26 mouse cellular contexts compared by ENCODE assay signal in the genomic region with DNA sequence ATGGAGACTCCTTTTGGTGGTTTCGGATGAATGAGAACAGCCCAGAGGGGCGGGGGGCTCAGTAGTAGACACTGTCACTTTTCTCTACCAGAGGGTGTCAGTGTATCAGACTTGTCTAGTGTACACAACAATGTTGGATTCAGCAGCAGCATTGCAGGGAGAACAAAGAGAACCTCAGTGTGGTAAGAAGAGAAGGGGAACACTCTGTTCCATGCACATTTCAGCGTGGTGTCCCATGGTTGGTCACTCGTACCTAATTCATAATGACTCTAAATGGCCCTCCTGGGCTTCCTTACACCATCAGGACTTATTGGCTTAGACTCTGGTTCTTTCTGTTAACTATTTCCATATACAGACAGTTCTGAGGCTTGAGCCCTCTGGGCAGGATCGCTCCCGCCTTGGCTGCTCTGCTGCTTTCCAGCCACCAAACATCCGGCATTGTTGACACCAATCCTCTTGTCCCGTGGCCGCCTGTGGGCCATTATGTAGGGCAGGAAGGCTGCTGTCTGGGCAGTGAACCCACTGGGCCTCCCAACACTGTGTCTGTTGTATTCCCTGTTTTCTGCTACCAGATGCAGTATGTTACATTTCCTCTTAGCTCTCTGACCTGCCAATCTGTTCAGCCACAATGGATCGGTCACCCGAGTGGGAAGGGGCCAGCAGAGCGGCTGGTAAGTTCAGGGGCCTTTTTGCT. TPM values are rescaled to one million over a fixed set of nuclear protein-coding genes. Genes with fewer than 3 reads are reported as not detected.
DNase-seq lines count a peak whose midpoint lies in the region; ATAC-seq lines count a peak whose summit lies in the region.
"Had no signal": no experiment of that assay in that cellular context is flagged by ENCODE, and none has a peak within 500 bp of the region (broad histone marks: within the 10 kb centered on the region; RNA-seq: fewer than 3 reads in every experiment).

No protein-coding gene starts in this region.

- ATAC-seq in forebrain, embryonic 11.5 days (replicated peaks; ENCODE audit: low FRiP score), result no peak
- ATAC-seq in forebrain, embryonic 12.5 days (ENCODE audit: low FRiP score), result no peak
- ATAC-seq: forebrain, embryonic 14.5 days; intestine, embryonic 16.5 days; liver, embryonic 12.5 days; liver, postnatal 0 days had no signal

- H3K27me3 ChIP-seq in forebrain, embryonic 11.5 days (ENCODE audit: control insufficient read depth, insufficient read depth, low read length), result no peaks in the 10 kb centered on the region
- no peaks in the 10 kb centered on the region for H3K27me3 ChIP-seq in forebrain, embryonic 12.5 days
- no peaks in the 10 kb centered on the region for H3K27me3 ChIP-seq in limb, embryonic 10.5 days (ENCODE audit: low read depth, poor library complexity, severe bottlenecking)
- H3K27me3 ChIP-seq: CH12.LX; embryonic facial prominence, embryonic 15.5 days; heart, embryonic 15.5 days; liver, embryonic 12.5 days; neural tube, embryonic 15.5 days had no signal

- no peak overlapping the region for H3K27ac ChIP-seq in forebrain, embryonic 11.5 days (ENCODE audit: low read depth, low read length)
- no peak overlapping the region for H3K27ac ChIP-seq in forebrain, embryonic 12.5 days
- H3K27ac ChIP-seq in limb, embryonic 10.5 days, result 0 out of 2 replicates have a peak overlapping the region, but pooled peaks have one; percentile 46
- H3K27ac ChIP-seq: embryonic facial prominence, embryonic 15.5 days; heart, embryonic 15.5 days; kidney, postnatal 0 days; liver, embryonic 12.5 days; macrophage; neural tube, embryonic 15.5 days had no signal

- no peak overlapping the region for H3K4me2 ChIP-seq in forebrain, embryonic 11.5 days (ENCODE audit: low read depth, low read length, severe bottlenecking)
- H3K4me2 ChIP-seq in forebrain, embryonic 12.5 days, result no peak overlapping the region
- H3K4me2 ChIP-seq: embryonic facial prominence, embryonic 15.5 days; heart, embryonic 15.5 days; liver, embryonic 12.5 days; neural tube, embryonic 15.5 days had no signal

- H3K4me3 ChIP-seq in forebrain, embryonic 11.5 days (ENCODE audit: low read depth, low read length), result no peak overlapping the region
- no peak overlapping the region for H3K4me3 ChIP-seq in forebrain, embryonic 12.5 days (replicated peaks)
- no peak overlapping the region for H3K4me3 ChIP-seq in limb, embryonic 10.5 days
- H3K4me3 ChIP-seq: embryonic facial prominence, embryonic 15.5 days; heart, embryonic 15.5 days; liver, embryonic 12.5 days; neural tube, embryonic 15.5 days had no signal

- H3K4me1 ChIP-seq in forebrain, embryonic 11.5 days (replicated peaks; ENCODE audit: control insufficient read depth, insufficient read depth, low read length), result no peaks in the 10 kb centered on the region
- no peaks in the 10 kb centered on the region for H3K4me1 ChIP-seq in forebrain, embryonic 12.5 days
- 0 out of 2 replicates have a peak, but pooled peaks cover under 1% of the 10 kb centered on the region for H3K4me1 ChIP-seq in limb, embryonic 10.5 days
- H3K4me1 ChIP-seq: embryonic facial prominence, embryonic 15.5 days; liver, embryonic 12.5 days; neural tube, embryonic 15.5 days had no signal

- peak; percentile 49 for DNase-seq in forebrain, embryonic 11.5 days (ENCODE audit: low spot score)
- peak; percentile 21 for DNase-seq in layer of hippocampus, adult 11-12 months (ENCODE audit: low spot score)
- DNase-seq in layer of hippocampus, postnatal 25 days (ENCODE audit: extremely low spot score in 1 of 2, low spot score in 1 of 2), result no peak
- DNase-seq in Muller cell, postnatal 12 days (ENCODE audit: inconsistent ontology term), result peak; percentile 32
- DNase-seq in limb, embryonic 10.5 days (ENCODE audit: low spot score), result no peak
- DNase-seq in testis, postnatal 14 days (ENCODE audit: low spot score), result no peak
- no peak for DNase-seq in left cerebral cortex, postnatal 36 days (ENCODE audit: low spot score in 2 of 2)
- DNase-seq: adrenal gland, adult 8-10 months; cerebellum, adult 8-10 months; cerebellum, postnatal 36 days; gastrocnemius, postnatal 10 days; kidney, adult 8-10 months; kidney, postnatal 4 days; liver, postnatal 0 days; midbrain, embryonic 14.5 days; thymus, postnatal 4 days had no signal

- H3K36me3 ChIP-seq in forebrain, embryonic 11.5 days (ENCODE audit: control insufficient read depth, insufficient read depth, low read length), result no peaks in the 10 kb centered on the region
- H3K36me3 ChIP-seq in forebrain, embryonic 12.5 days (replicated peaks), result no peaks in the 10 kb centered on the region
- H3K36me3 ChIP-seq in limb, embryonic 10.5 days, result no peaks in the 10 kb centered on the region
- H3K36me3 ChIP-seq: embryonic facial prominence, embryonic 15.5 days; liver, embryonic 12.5 days; neural tube, embryonic 15.5 days had no signal

- 86% methylated on average over 12 of the region's 12 CpGs for WGBS in forebrain, embryonic 11.5 days
- WGBS in forebrain, embryonic 12.5 days, result 78% methylated on average over 12 of the region's 12 CpGs
- WGBS in limb, embryonic 10.5 days, result 91% methylated on average over 12 of the region's 12 CpGs

- intact Hi-C loops in left cerebral cortex, postnatal 36 days (cut with DNase I), result no loop called here

- H3K9me3 ChIP-seq in forebrain, embryonic 11.5 days (ENCODE audit: control insufficient read depth, low read length), result no peaks in the 10 kb centered on the region
- no peaks in the 10 kb centered on the region for H3K9me3 ChIP-seq in forebrain, embryonic 12.5 days
- no peaks in the 10 kb centered on the region for H3K9me3 ChIP-seq in limb, embryonic 10.5 days (replicated peaks)
- H3K9me3 ChIP-seq: embryonic facial prominence, embryonic 15.5 days; heart, embryonic 15.5 days; liver, embryonic 12.5 days; neural tube, embryonic 15.5 days had no signal

- no peak overlapping the region for H3K9ac ChIP-seq in forebrain, embryonic 11.5 days (ENCODE audit: low read length)
- H3K9ac ChIP-seq in forebrain, embryonic 12.5 days, result no peak overlapping the region
- H3K9ac ChIP-seq: embryonic facial prominence, embryonic 15.5 days; heart, embryonic 15.5 days; liver, embryonic 12.5 days; liver, postnatal 0 days; neural tube, embryonic 15.5 days had no signal

RNA-seq across cellular contexts. Expression of a gene that starts 19.4 kb away (rescaled TPM):
- polyA plus RNA-seq in forebrain, embryonic 11.5 days (2014; fragmentation: Nextera tagmentation; extraction: Ambion mirVana), result 15.5 and 16.9 TPM in 2 replicates
- 12.4 and 12.5 TPM in 2 replicates for polyA plus RNA-seq in forebrain, embryonic 12.5 days (2016; fragmentation: Nextera tagmentation; extraction: Ambion mirVana)
- 10 to 100 TPM; 42.3 to 42.5 TPM for total RNA-seq in layer of hippocampus, postnatal 25 days (2021)
- 26.5 and 33.3 TPM in 2 replicates for polyA plus RNA-seq in limb, embryonic 10.5 days (2016; fragmentation: Nextera tagmentation; extraction: Ambion mirVana)
- 10 to 100 TPM; 39.4 to 43.5 TPM for total RNA-seq in left cerebral cortex, postnatal 36 days (2021)

Comparison
In these comparisons a context has a peak if more than half of its experiments do, and no peak if none do; other contexts are left out.
1. DNase-seq: peak in forebrain, embryonic 11.5 days (single experiment), layer of hippocampus, adult 11-12 months (single experiment) and Muller cell, postnatal 12 days (single experiment); none in layer of hippocampus, postnatal 25 days (0 of 2), limb, embryonic 10.5 days (single experiment), testis, postnatal 14 days (single experiment) and left cerebral cortex, postnatal 36 days (0 of 2).